Mouse (Mus musculus): ENCODE data around the gene Gm47985.
"Not testable (repeated sequence)": the region's sequence is repeated elsewhere in the genome, so short reads cannot be mapped to it uniquely, and the experiment has no call there.

Gene Gm47985

GRCm38 (mm10) chr1:151178505-151179083 lies 3.7 kb upstream of the Gm47985 start:
- DNase-seq: no peak

DNA sequence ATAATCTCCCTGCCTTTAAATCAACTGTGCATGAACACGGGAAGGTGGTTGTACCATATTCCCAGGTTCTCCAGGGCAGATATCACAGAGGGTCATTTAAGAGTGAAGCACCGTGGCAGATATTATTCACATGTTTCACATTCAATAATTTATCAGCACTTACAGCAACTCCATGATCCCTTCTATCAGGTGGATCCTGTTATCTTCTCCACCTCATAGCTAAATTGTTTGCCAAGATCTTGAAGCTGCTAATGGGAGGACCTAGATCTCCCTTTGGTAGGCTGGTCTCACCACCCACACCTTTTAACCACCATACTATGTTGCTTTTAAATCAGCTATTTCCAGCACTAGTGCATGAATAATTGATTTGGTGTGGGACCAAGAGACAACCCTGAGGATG lies 2.2 kb upstream of the Gm47985 start:
- DNase-seq: no peak

- DNase-seq: not testable (repeated sequence)
Measured at GRCm38 (mm10) chr1:151186186-151186585, 3.8 kb downstream of the Gm47985 start.

- DNase-seq: not testable (repeated sequence)
Measured at GRCm38 (mm10) chr1:151186879-151187424, 4.6 kb downstream of the Gm47985 start.

DNA sequence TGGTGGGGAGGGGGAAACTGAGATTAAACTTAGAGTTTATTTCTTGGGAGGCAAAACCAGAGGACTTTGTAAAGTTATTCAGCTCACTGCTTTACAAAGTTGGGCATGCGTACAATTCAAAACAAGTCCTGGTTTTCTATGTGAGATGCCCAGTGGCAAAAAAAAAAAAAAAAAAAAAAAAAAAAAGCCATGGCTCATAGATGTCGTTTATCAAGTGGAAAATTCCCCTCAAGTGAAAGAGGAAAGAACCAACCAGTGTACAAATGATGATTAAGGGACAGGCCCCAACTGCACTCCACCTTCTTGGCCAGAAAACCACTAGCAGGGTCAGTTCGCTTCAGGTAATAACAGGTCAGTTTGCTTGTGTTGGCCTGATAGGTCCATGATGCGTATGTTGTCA lies 6.1 kb downstream of the Gm47985 start:
- DNase-seq: no peak

DNA sequence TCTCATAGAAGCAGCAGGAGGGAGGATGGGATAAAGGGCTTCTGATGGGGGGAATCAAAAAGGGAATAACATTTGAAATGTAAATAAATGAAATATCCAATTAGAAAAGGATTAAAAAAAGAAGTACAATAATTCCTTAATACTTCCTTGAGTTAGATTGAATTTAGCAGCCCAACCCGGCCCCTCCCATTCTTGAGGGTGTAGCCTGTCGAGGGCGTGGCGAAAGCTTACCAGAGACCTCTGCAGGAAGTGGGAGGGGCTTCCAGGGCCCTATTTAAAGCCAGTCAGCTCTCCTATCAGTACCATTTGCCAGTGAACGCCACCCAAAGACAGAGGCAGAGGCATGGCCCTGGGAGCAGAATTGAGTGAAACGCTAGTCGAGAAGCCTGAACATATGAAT lies 9.7 kb downstream of the Gm47985 start, which contains the start of gene Gm8947:
Gm8947 (plus strand) TSS at position 302 of the 400 bp plus-strand sequence.
- DNase-seq: not testable (repeated sequence)

- not testable (repeated sequence) for DNase-seq
Measured at GRCm38 (mm10) chr1:151192739-151193138, 10.4 kb downstream of the Gm47985 start.

- DNase-seq: not testable (repeated sequence)
Measured at GRCm38 (mm10) chr1:151195986-151196385, 13.6 kb downstream of the Gm47985 start.

DNA sequence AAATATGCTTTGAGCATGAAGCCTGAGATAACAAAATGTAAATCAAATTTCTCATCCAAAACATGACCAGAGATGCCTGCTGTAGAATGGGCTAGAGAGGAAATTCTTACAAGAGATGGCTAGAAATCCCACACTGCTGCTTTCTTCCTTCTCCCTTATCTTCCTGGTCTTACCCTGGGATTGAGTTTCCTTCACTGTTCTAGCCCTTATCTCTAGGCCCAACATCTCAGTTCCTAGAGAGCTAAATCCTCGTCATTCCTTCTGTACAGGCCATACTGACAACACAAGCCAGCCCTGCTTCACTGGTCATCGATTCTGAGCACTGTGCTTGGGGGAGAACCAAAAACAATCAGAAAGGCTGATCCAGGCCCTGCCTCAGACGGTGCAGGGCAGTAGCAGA lies 14.4 kb downstream of the Gm47985 start:
- DNase-seq: not testable (repeated sequence)

DNA sequence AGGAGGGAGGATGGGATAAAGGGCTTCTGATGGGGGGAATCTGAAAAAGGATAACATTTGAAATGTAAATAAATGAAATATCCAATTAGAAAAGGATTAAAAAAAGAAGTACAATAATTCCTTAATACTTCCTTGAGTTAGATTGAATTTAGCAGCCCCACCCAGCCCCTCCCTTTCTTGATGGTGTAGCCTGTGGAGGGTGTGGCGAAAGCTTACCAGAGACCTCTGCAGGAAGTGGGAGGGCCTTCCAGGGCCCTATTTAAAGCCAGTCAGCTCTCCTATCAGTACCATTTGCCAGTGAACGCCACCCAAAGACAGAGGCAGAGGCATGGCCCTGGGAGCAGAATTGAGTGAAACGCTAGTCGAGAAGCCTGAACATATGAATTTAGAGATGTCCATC lies 15.8 kb downstream of the Gm47985 start, which contains the start of gene Gm47995:
Gm47995 (plus strand) TSS at position 329 of the 400 bp plus-strand sequence.
- DNase-seq: not testable (repeated sequence)

- DNase-seq: not testable (repeated sequence)
Measured at GRCm38 (mm10) chr1:151200620-151201019, 18.3 kb downstream of the Gm47985 start.

DNA sequence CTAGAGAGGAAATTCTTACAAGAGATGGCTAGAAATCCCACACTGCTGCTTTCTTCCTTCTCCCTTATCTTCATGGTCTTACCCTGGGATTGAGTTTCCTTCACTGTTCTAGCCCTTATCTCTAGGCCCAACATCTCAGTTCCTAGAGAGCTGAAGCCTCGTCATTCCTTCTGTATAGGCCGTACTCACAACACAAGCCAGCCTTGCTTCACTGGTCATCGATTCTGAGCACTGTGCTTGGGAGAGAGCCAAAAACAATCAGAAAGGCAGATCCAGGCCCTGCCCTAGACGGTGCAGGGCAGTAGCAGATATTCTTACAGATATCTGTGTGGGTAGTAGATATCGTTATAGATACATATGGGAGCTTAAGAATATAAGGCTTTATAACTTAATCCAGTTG lies 20.4 kb downstream of the Gm47985 start:
- not testable (repeated sequence) for DNase-seq

- not testable (repeated sequence) for DNase-seq
Measured at GRCm38 (mm10) chr1:151203818-151204217, 21.5 kb downstream of the Gm47985 start, which contains the start of gene 3110040M04Rik. Gene 3110040M04Rik (plus strand): TSS chr1:151204121.

- DNase-seq: not testable (repeated sequence)
Measured at GRCm38 (mm10) chr1:151208493-151208892, 26.2 kb downstream of the Gm47985 start.

GRCm38 (mm10) chr1:151208944-151209343 lies 26.6 kb downstream of the Gm47985 start:
- DNase-seq: not testable (repeated sequence)

- DNase-seq: not testable (repeated sequence)
Measured at GRCm38 (mm10) chr1:151209824-151210355, 27.6 kb downstream of the Gm47985 start, which contains the start of gene Gm47996. Gene Gm47996 (plus strand): TSS chr1:151210131.

- DNase-seq: not testable (repeated sequence)
Measured at GRCm38 (mm10) chr1:151211666-151212065, 29.3 kb downstream of the Gm47985 start.

DNA sequence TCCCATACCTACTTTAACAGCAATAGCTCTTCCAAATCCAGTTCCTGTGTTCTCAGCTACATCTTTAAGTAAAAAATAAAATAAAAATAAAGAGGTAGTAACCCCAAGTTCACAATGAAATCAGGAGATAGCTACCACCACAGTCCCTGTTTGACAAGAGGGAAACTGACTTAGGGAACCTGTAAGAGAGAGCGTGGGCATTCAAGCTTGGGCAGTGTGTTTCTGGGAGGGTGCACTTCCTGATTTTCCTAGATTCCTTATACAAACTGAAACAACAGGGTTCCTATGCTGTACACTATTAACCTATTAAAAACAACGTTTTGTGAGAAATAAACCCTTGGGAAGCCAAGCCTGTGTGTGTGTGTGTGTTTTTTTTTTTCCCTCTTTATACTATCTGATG lies 32.5 kb downstream of the Gm47985 start:
- no peak for DNase-seq

GRCm38 (mm10) chr1:151215985-151216384 lies 33.6 kb downstream of the Gm47985 start:
- DNase-seq: no peak

- no peak for DNase-seq
Measured at GRCm38 (mm10) chr1:151216417-151216816, 34.1 kb downstream of the Gm47985 start.

- DNase-seq: no peak
Measured at GRCm38 (mm10) chr1:151219045-151219444, 36.7 kb downstream of the Gm47985 start.

DNA sequence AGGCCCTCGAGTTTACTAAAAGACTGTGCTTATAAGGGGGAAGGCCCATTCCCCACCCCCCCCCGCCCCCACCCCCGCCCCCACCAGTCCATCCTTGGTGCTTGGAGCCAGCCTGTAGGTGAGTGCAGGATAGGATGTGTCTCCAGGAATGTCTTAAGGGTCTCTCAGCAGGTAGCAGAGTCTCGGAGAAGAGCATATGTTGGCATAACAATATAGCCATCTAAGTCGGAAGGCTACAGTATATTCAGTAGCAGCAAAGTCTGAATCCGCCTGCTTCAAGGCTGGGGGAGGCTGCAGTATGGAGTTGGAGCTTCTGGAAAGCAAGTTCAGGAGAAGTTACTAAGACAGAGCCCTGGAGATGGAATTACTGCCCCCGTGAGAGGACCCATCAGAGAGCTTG lies 37.8 kb downstream of the Gm47985 start:
- no peak for DNase-seq

- no peak for DNase-seq
Measured at GRCm38 (mm10) chr1:151222561-151223267, 40.4 kb downstream of the Gm47985 start.
